Mouse (Mus musculus): ENCODE data around the gene Omp. TPM values are rescaled to one million over a fixed set of nuclear protein-coding genes. Genes with fewer than 3 reads are reported as not detected.

Omp gene
- polyA plus RNA-seq, 1 experiment from 2014 or later, result not detected

DNA sequence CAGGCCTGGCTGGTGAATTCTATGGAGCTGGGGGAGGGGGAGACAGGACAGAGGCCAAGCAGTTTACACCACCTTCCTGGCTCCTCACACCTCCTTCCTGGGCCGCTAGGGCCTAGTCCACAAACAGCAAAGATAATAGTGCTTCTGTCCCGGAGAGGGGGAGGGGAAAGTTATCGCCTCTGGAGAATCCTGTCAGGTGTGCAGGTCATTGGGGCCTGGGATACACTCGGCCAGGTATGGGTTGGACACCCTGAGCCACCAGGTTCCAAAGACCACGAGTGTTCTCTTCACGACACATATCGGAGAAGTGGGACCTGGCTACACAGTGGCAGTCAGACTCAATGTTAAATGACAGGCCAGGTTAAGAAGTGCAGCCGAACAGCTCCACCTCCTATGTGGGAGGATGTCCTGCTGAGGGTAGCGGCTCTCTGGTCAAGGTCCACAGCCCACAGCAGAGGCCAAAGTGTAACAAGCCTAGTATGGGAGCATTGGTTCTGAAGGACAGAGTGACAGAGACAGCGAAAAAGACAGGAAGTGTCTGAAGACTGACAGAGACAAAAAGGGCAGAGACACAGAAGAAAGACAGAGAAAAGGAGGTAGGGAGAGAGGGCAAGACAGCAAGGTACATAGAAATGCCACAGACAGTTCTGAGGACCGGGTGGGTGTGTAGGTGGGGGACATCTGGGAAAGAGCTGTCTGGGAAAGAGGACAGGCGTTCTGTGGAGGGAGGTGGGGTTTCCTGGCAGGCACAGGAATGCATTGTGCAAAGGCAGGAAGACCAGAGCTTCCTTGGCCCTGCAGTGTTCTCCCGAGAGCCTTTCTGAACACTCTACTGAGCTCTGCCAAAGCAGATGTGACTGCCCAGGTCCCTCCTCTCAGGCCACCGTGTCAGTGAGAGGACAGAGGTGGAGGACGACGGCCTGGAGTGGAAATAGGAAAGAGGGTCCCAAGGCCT is 40.5 kb downstream of the Omp start:
- H3K4me3 ChIP-seq, result no peak overlapping the region
- no peaks in the 10 kb centered on the region for H3K9me3 ChIP-seq
- peaks cover 30% of the 10 kb centered on the region for H3K4me1 ChIP-seq
- no peak for DNase-seq (ENCODE audit: low spot score)
- H3K36me3 ChIP-seq (replicated peaks), result no peaks in the 10 kb centered on the region
- H3K27me3 ChIP-seq (replicated peaks; ENCODE audit: low read depth, poor library complexity, severe bottlenecking), result peaks cover 8% of the 10 kb centered on the region
- WGBS, result 60% methylated on average over 16 of the region's 16 CpGs
- no peak overlapping the region; the same call in 1 of the 2 replicates for H3K27ac ChIP-seq (replicated peaks)

DNA sequence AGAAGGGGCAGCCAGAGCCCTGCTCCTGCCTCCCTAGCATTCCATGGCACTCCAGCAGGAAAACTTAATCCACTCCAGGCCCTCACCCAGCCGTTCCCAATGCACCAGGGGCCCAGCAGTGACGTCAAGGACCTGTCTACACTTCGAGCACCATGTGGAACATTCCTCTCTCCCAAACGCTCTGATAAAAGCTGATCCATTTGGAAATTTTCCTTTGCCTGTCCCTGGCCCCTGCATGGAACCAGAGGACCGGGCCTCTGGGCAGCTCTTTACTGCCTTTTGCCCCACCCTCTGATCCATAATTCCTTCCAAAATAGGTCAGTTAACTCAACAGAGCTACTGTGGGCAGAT is 41.4 kb downstream of the Omp start:
- DNase-seq (ENCODE audit: low spot score), result no peak

DNA sequence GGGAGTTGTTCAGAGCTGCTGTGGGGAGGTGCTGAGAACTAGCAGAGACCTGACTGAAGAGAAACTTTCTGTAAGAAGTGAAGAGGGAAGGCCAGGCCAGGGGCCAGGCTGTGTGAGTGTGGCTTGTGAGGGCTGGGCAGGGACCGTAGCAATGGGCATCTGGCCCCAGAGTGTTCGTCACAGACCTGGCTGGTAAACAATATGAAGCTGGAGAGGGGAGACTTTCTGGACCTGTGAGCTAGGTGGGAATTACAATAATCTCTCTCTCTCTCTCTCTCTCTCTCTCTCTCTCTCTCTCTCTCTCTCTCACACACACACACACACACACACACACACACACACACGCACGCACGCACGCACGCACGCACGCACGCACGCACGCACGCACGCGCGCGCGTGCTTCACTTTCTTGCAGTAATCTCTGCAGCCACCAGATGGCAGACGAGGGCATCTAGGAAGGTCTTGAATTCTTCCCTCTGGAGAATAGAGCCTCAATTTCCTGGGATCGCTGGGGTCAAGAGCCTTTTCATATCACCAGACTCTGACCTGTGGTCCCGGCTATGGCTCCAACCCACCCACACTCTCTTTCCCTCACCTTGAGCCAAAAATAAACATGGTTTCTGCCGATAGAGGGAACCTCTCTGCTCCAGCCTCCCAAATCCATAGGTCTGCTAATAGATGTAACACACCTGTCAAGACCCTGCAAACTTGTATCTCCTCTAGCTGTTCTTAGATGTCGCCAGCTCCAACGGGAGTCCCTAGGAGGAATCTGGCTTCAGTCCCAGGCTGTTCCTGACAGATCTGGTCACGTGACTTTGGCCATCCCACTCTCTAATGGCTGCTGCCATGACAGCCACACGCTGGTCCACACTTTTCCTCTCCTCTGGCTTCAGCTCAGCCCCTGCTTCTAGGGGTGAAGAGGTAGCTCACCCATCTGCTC is 42.0 kb downstream of the Omp start:
- Histone ChIP-seq H3K36me3 (replicated peaks) (peaks cover 2% of the 10 kb centered on the region), H3K27me3 (replicated peaks; ENCODE audit: low read depth, poor library complexity, severe bottlenecking) (no peaks in the 10 kb centered on the region), H3K9me3 (no peaks in the 10 kb centered on the region), H3K4me3 (peak overlapping the region; percentile 50), H3K4me1 (peaks cover 30% of the 10 kb centered on the region), H3K27ac (replicated peaks) (peak overlapping the region; percentile 87)
- 16% methylated on average over 26 of the region's 26 CpGs for WGBS
- DNase-seq (ENCODE audit: low spot score), result peak; percentile 87

More for the DNA sequence above, 41.4 kb downstream of the Omp start:
- 79% methylated on average over 5 of the region's 5 CpGs for WGBS
- no peaks in the 10 kb centered on the region for H3K36me3 ChIP-seq (replicated peaks)
- H3K27me3 ChIP-seq (replicated peaks; ENCODE audit: low read depth, poor library complexity, severe bottlenecking), result no peaks in the 10 kb centered on the region
- H3K27ac ChIP-seq (replicated peaks), result peak overlapping the region; percentile 44
- H3K4me1 ChIP-seq, result peaks cover 30% of the 10 kb centered on the region
- no peaks in the 10 kb centered on the region for H3K9me3 ChIP-seq
- no peak overlapping the region for H3K4me3 ChIP-seq

DNA sequence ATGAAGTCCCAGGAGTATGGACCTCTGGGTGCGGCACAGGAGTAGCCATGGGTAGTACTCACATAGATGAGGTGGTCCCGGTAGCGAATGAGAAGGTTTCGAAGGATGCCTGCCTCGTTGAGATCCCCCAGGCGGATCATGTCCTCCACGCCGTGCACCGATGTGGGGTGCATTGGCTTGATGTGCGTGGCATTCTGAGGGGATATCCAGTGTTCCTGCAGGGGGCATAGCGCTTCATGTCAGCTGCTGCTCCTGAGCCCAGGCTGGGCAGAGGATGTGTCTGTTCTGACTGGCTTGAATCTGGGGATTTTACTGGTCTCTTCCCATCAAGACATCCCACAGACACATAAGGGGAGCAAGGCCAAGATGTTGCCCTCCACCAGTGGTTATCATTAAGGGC is 42.8 kb downstream of the Omp start:
- WGBS, result 94% methylated on average over 11 of the region's 11 CpGs
- no peak for DNase-seq (ENCODE audit: low spot score)
- Histone ChIP-seq H3K27me3 (replicated peaks; ENCODE audit: low read depth, poor library complexity, severe bottlenecking) (no peaks in the 10 kb centered on the region), H3K4me1 (peaks cover 30% of the 10 kb centered on the region), H3K36me3 (replicated peaks) (peaks cover 10% of the 10 kb centered on the region), H3K27ac (replicated peaks) (peak overlapping the region; percentile 87), H3K9me3 (peaks cover 2% of the 10 kb centered on the region; the same call in 1 of the 2 replicates), H3K4me3 (peak overlapping the region; percentile 50; the same call in 1 of the 2 replicates)

DNA sequence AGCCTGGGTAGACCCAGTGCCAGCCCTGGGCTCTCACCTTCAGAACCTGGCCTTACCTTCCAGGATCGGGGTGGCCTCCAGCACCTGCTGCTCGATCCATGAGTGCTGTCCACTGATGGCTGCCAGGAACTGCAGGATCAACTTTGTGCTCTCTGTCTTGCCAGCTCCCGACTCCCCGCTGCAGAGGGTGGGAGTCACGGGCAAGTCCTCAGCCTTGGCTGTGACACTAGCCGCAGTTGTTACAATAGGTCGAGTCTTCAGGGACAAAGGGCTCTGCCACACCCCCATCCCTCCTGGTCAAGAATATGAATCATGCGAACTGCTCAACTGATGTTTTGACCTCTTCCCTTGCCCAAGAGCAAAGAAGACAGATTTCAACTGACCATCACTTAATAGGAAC is 47.7 kb downstream of the Omp start:
- H3K4me3 ChIP-seq, result no peak overlapping the region
- peaks cover 6% of the 10 kb centered on the region for H3K9me3 ChIP-seq
- peaks cover 34% of the 10 kb centered on the region for H3K36me3 ChIP-seq (replicated peaks)
- WGBS, result 95% methylated on average over 8 of the region's 8 CpGs
- peaks cover 6% of the 10 kb centered on the region for H3K4me1 ChIP-seq
- DNase-seq (ENCODE audit: low spot score), result no peak
- H3K27ac ChIP-seq (replicated peaks), result no peak overlapping the region
- no peaks in the 10 kb centered on the region for H3K27me3 ChIP-seq (replicated peaks; ENCODE audit: low read depth, poor library complexity, severe bottlenecking)

DNA sequence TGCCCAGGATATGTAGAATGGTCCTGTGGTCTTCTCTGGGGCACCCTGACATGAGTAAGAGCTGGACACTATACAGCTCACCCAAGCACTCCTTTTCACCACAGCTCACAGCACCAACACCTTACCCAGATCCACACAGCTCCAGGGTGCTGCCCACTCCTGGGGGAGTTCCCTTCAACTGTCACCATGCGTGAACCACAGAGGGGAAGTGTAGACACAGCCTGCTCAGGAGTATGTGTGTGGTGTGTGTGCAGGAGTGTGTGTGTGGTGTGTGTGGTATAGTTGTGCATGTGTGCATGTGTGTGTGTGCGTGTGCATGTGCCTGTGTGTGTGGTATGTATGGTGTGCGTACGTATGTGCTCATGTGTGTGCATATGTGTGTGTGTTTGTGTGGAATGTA is 49.5 kb downstream of the Omp start:
- peaks cover 6% of the 10 kb centered on the region for H3K9me3 ChIP-seq
- peaks cover 43% of the 10 kb centered on the region for H3K36me3 ChIP-seq (replicated peaks)
- H3K4me3 ChIP-seq, result no peak overlapping the region
- H3K27me3 ChIP-seq (replicated peaks; ENCODE audit: low read depth, poor library complexity, severe bottlenecking), result no peaks in the 10 kb centered on the region
- H3K4me1 ChIP-seq, result no peaks in the 10 kb centered on the region
- no peak for DNase-seq (ENCODE audit: low spot score)
- 93% methylated on average over 4 of the region's 4 CpGs for WGBS
- no peak overlapping the region for H3K27ac ChIP-seq (replicated peaks)

Other genes with a start within 250 kb of the Omp start
- 0.05 TPM in 1 of 2 replicates, not detected in the other for gene Gdpd4, start 225.5 kb downstream of the Omp start, polyA plus RNA-seq (2016; fragmentation: Nextera tagmentation; extraction: Ambion mirVana)
- gene Myo7a, start 26.0 kb downstream of the Omp start, polyA plus RNA-seq (2016; fragmentation: Nextera tagmentation; extraction: Ambion mirVana), result 20.4 and 21.8 TPM in 2 replicates
- gene Capn5, start 32.8 kb upstream of the Omp start, polyA plus RNA-seq (2016; fragmentation: Nextera tagmentation; extraction: Ambion mirVana), result 4.7 and 5.1 TPM in 2 replicates
- gene B3gnt6, start 54.0 kb upstream of the Omp start, polyA plus RNA-seq (2016; fragmentation: Nextera tagmentation; extraction: Ambion mirVana), result not detected in 2 replicates
- 18.0 and 21.3 TPM in 2 replicates for gene Acer3, start 175.7 kb upstream of the Omp start, polyA plus RNA-seq (2016; fragmentation: Nextera tagmentation; extraction: Ambion mirVana)
- gene Tsku, start 215.8 kb upstream of the Omp start, polyA plus RNA-seq (2016; fragmentation: Nextera tagmentation; extraction: Ambion mirVana), result 9.7 and 10.9 TPM in 2 replicates

Measured in embryonic facial prominence, embryonic 10.5 days (tissue).